Comparison of ENCODE assay signal across 9 mouse cellular contexts in the genomic region with DNA sequence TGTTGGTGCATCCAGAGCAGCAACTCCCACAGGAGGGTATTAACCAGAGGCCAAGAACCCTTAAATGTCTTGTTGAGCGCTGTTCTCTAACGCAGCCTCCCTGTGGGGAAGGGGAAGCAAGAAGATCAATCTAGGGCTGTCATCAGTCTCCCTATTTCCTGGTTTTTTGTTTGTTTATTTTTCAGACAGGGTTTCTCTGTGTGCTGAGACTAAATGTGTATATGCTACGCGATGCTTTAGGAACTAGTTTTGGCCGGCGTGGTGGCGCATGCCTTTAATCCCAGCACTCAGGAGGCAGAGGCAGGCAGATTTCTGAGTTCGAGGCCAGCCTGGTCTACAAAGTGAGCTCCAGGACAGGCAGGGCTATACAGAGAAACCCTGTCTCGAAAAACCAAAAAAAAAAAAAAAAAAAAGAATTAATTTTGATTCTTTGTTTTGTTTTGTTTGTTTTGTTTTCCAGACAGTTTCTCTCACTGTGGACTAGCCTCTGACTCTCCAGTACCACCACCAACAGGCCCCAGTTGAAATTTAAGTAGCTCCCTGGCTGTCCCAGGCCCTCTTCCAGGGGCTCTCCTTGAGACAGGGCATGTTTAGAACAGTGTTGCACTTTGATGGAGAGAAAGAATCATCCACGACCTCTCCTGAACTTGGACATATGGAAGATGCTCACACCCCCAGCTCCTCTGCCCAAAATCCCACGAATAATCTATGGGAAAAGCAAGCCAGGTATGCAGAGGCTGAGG. TPM values are rescaled to one million over a fixed set of nuclear protein-coding genes. Genes with fewer than 3 reads are reported as not detected.
DNase-seq lines count a peak whose midpoint lies in the region; ATAC-seq lines count a peak whose summit lies in the region.
"Had no signal": no experiment of that assay in that cellular context is flagged by ENCODE, and none has a peak within 500 bp of the region (broad histone marks: within the 10 kb centered on the region; RNA-seq: fewer than 3 reads in every experiment).

No protein-coding gene starts in this region.

- 71% methylated on average over 11 of the region's 11 CpGs for WGBS in heart, embryonic 14.5 days
- 84% methylated on average over 11 of the region's 11 CpGs for WGBS in hindbrain, embryonic 14.5 days
- WGBS in midbrain, embryonic 13.5 days: 79% methylated on average over 11 of the region's 11 CpGs

- H3K4me1 ChIP-seq in heart, embryonic 14.5 days (ENCODE audit: control insufficient read depth in 2 of 2, insufficient read depth in 2 of 2, low read length in 2 of 2): peaks cover 16 to 29% of the 10 kb centered on the region in 2 experiments
- peaks cover 12% of the 10 kb centered on the region; the same call in 1 of the 2 replicates for H3K4me1 ChIP-seq in brown adipose tissue, adult 24 weeks (ENCODE audit: control insufficient read depth, insufficient read depth, insufficient read length, low read length)
- peaks cover 23% of the 10 kb centered on the region for H3K4me1 ChIP-seq in hindbrain, embryonic 14.5 days (replicated peaks; ENCODE audit: control insufficient read depth, insufficient read depth, low read length)
- peaks cover 31% of the 10 kb centered on the region for H3K4me1 ChIP-seq in midbrain, embryonic 13.5 days (replicated peaks)

- peaks cover 10% of the 10 kb centered on the region; the same call in 1 of the 2 replicates for H3K36me3 ChIP-seq in heart, embryonic 14.5 days (ENCODE audit: control insufficient read depth, insufficient read depth, low read length)
- peaks cover 10% of the 10 kb centered on the region for H3K36me3 ChIP-seq in hindbrain, embryonic 14.5 days (replicated peaks; ENCODE audit: control insufficient read depth, insufficient read depth)
- peaks cover 11% of the 10 kb centered on the region for H3K36me3 ChIP-seq in midbrain, embryonic 13.5 days

- ATAC-seq in heart, embryonic 14.5 days (ENCODE audit: insufficient number of reproducible peaks, insufficient read depth, low FRiP score, low read depth): no peak
- no peak for ATAC-seq in hindbrain, embryonic 14.5 days (ENCODE audit: low FRiP score)
- no peak for ATAC-seq in midbrain, embryonic 13.5 days

- DNase-seq in heart, postnatal 4 days: no peak
- DNase-seq in hindbrain, embryonic 14.5 days (ENCODE audit: low spot score): no peak
- DNase-seq in gastrocnemius, postnatal 4 days (ENCODE audit: low spot score in 2 of 2): no peak
- DNase-seq in layer of hippocampus, postnatal 36 days: no peak
- DNase-seq in lung, adult 18-20 months: no peak

- no peak overlapping the region for H3K4me3 ChIP-seq in heart, embryonic 14.5 days (ENCODE audit: control insufficient read depth in 1 of 2, insufficient read depth in 1 of 2, low read depth in 1 of 2, low read length in 2 of 2)
- H3K4me3 ChIP-seq in brown adipose tissue, adult 24 weeks (ENCODE audit: insufficient read depth, low read depth, low read length): peak overlapping the region; percentile 87; the same call in 1 of the 2 replicates
- H3K4me3 ChIP-seq in hindbrain, embryonic 14.5 days (replicated peaks; ENCODE audit: low read length): peak overlapping the region; percentile 68
- peak overlapping the region; percentile 80 for H3K4me3 ChIP-seq in midbrain, embryonic 13.5 days (replicated peaks)

- no peaks in the 10 kb centered on the region for H3K9me3 ChIP-seq in heart, embryonic 14.5 days (ENCODE audit: control insufficient read depth, low read length)
- no peaks in the 10 kb centered on the region for H3K9me3 ChIP-seq in hindbrain, embryonic 14.5 days (ENCODE audit: control insufficient read depth, low read length)
- no peaks in the 10 kb centered on the region for H3K9me3 ChIP-seq in midbrain, embryonic 13.5 days

- no peaks in the 10 kb centered on the region for H3K27me3 ChIP-seq in heart, embryonic 14.5 days (ENCODE audit: control insufficient read depth, insufficient read depth, low read length)
- no peaks in the 10 kb centered on the region for H3K27me3 ChIP-seq in hindbrain, embryonic 14.5 days (ENCODE audit: control insufficient read depth, insufficient read depth, low read length)
- no peaks in the 10 kb centered on the region for H3K27me3 ChIP-seq in midbrain, embryonic 13.5 days

- peak overlapping the region; percentile 90 for H3K4me2 ChIP-seq in heart, embryonic 14.5 days (ENCODE audit: low read length)
- H3K4me2 ChIP-seq in hindbrain, embryonic 14.5 days (replicated peaks): peak overlapping the region; percentile 78
- H3K4me2 ChIP-seq in midbrain, embryonic 13.5 days (replicated peaks): peak overlapping the region; percentile 95

- H3K27ac ChIP-seq in heart, embryonic 14.5 days (replicated peaks in 1 of 2; ENCODE audit: control insufficient read depth in 1 of 2, insufficient read depth in 1 of 2, low read depth in 2 of 2, low read length in 2 of 2): peak overlapping the region in 1 of 2 experiments; percentile 89; a peak in 2 of 4 replicates
- H3K27ac ChIP-seq in brown adipose tissue, adult 24 weeks (replicated peaks; ENCODE audit: low read depth, low read length): no peak overlapping the region
- peak overlapping the region; percentile 94 for H3K27ac ChIP-seq in hindbrain, embryonic 14.5 days
- H3K27ac ChIP-seq in midbrain, embryonic 13.5 days: no peak overlapping the region

- H3K9ac ChIP-seq in heart, embryonic 14.5 days (ENCODE audit: low read length): peak overlapping the region; percentile 81
- no peak overlapping the region for H3K9ac ChIP-seq in hindbrain, embryonic 14.5 days
- peak overlapping the region; percentile 69; the same call in 1 of the 2 replicates for H3K9ac ChIP-seq in midbrain, embryonic 13.5 days (replicated peaks)

RNA-seq across cellular contexts. Expression of gene Mettl26, which starts 1.3 kb away (rescaled TPM):
- 36.7 and 41.7 TPM in 2 replicates for polyA plus RNA-seq in heart, embryonic 14.5 days (2014; fragmentation: Nextera tagmentation; extraction: Ambion mirVana)
- total RNA-seq in heart, postnatal 4 days (2021): 10 to 100 TPM; 10.8 to 11.7 TPM
- 47.5 and 52.1 TPM in 2 replicates for polyA plus RNA-seq in brown adipose tissue, adult 24 weeks (2012; ENCODE audit: insufficient read depth, insufficient read length, missing spikeins)
- 58.5 and 67.3 TPM in 2 replicates for polyA plus RNA-seq in hindbrain, embryonic 14.5 days (2014; fragmentation: Nextera tagmentation; extraction: Ambion mirVana)
- 69.7 and 75.4 TPM in 2 replicates for polyA plus RNA-seq in midbrain, embryonic 13.5 days (2015; fragmentation: Nextera tagmentation; extraction: Ambion mirVana)
- 10 to 100 TPM; 20.0 to 21.3 TPM for total RNA-seq in gastrocnemius, postnatal 4 days (2021)
- 10 to 100 TPM; 36.3 to 37.7 TPM for total RNA-seq in layer of hippocampus, postnatal 36 days (2021)

RNA-seq across cellular contexts. Expression of gene Mcrip2, which starts 5.0 kb away (rescaled TPM):
- 164 and 184 TPM in 2 replicates for polyA plus RNA-seq in heart, embryonic 14.5 days (2014; fragmentation: Nextera tagmentation; extraction: Ambion mirVana)
- total RNA-seq in heart, postnatal 4 days (2021): 100 to 1,000 TPM; 195 to 217 TPM
- 432 and 445 TPM in 2 replicates for polyA plus RNA-seq in brown adipose tissue, adult 24 weeks (2012; ENCODE audit: insufficient read depth, insufficient read length, missing spikeins)
- polyA plus RNA-seq in hindbrain, embryonic 14.5 days (2014; fragmentation: Nextera tagmentation; extraction: Ambion mirVana): 26.8 and 27.3 TPM in 2 replicates
- 8.0 and 10.4 TPM in 2 replicates for polyA plus RNA-seq in midbrain, embryonic 13.5 days (2015; fragmentation: Nextera tagmentation; extraction: Ambion mirVana)
- 10 to 100 TPM; 46.1 to 48.6 TPM for total RNA-seq in gastrocnemius, postnatal 4 days (2021)
- 10 to 100 TPM; 25.4 to 28.9 TPM for total RNA-seq in layer of hippocampus, postnatal 36 days (2021)
- total RNA-seq: neutrophil, adult 5-6 weeks had no signal

RNA-seq across cellular contexts. Expression of gene Wfikkn1, which starts 7.1 kb away (rescaled TPM):
- 0.27 and 0.53 TPM in 2 replicates for polyA plus RNA-seq in heart, embryonic 14.5 days (2014; fragmentation: Nextera tagmentation; extraction: Ambion mirVana)
- 1 to 10 TPM in 1 of 2 experiments, under 1 TPM in 1; 0.70 to 1.1 TPM for total RNA-seq in heart, postnatal 4 days (2021)
- not detected in 2 replicates for polyA plus RNA-seq in brown adipose tissue, adult 24 weeks (2012; ENCODE audit: insufficient read depth, insufficient read length, missing spikeins)
- polyA plus RNA-seq in hindbrain, embryonic 14.5 days (2014; fragmentation: Nextera tagmentation; extraction: Ambion mirVana): 0.63 and 0.71 TPM in 2 replicates
- 0.61 and 0.70 TPM in 2 replicates for polyA plus RNA-seq in midbrain, embryonic 13.5 days (2015; fragmentation: Nextera tagmentation; extraction: Ambion mirVana)
- 1 to 10 TPM in 1 of 2 experiments, under 1 TPM in 1; 0.88 to 1.4 TPM for total RNA-seq in gastrocnemius, postnatal 4 days (2021)
- 1 to 10 TPM; 1.8 to 2.4 TPM for total RNA-seq in layer of hippocampus, postnatal 36 days (2021)

RNA-seq across cellular contexts. Expression of gene Wdr90, which starts 12.3 kb away (rescaled TPM):
- polyA plus RNA-seq in heart, embryonic 14.5 days (2014; fragmentation: Nextera tagmentation; extraction: Ambion mirVana): 8.2 and 8.6 TPM in 2 replicates
- total RNA-seq in heart, postnatal 4 days (2021): 10 to 100 TPM; 14.4 to 15.1 TPM
- 1.6 and 2.4 TPM in 2 replicates for polyA plus RNA-seq in brown adipose tissue, adult 24 weeks (2012; ENCODE audit: insufficient read depth, insufficient read length, missing spikeins)
- polyA plus RNA-seq in hindbrain, embryonic 14.5 days (2014; fragmentation: Nextera tagmentation; extraction: Ambion mirVana): 13.1 and 14.2 TPM in 2 replicates
- polyA plus RNA-seq in midbrain, embryonic 13.5 days (2015; fragmentation: Nextera tagmentation; extraction: Ambion mirVana): 20.1 and 22.4 TPM in 2 replicates
- total RNA-seq in gastrocnemius, postnatal 4 days (2021): 10 to 100 TPM; 11.7 to 12.0 TPM
- 10 to 100 TPM; 19.2 to 26.2 TPM for total RNA-seq in layer of hippocampus, postnatal 36 days (2021)

RNA-seq across cellular contexts. Expression of gene Rhot2, which starts 28.9 kb away (rescaled TPM):
- polyA plus RNA-seq in heart, embryonic 14.5 days (2014; fragmentation: Nextera tagmentation; extraction: Ambion mirVana): 11.5 and 12.7 TPM in 2 replicates
- total RNA-seq in heart, postnatal 4 days (2021): 10 to 100 TPM; 77.1 to 78.4 TPM
- 69.0 and 72.5 TPM in 2 replicates for polyA plus RNA-seq in brown adipose tissue, adult 24 weeks (2012; ENCODE audit: insufficient read depth, insufficient read length, missing spikeins)
- polyA plus RNA-seq in hindbrain, embryonic 14.5 days (2014; fragmentation: Nextera tagmentation; extraction: Ambion mirVana): 6.5 and 9.9 TPM in 2 replicates
- 15.6 and 16.4 TPM in 2 replicates for polyA plus RNA-seq in midbrain, embryonic 13.5 days (2015; fragmentation: Nextera tagmentation; extraction: Ambion mirVana)
- total RNA-seq in gastrocnemius, postnatal 4 days (2021): 10 to 100 TPM; 34.9 to 41.5 TPM
- 100 to 1,000 TPM; 102 to 103 TPM for total RNA-seq in layer of hippocampus, postnatal 36 days (2021)

Comparison
In these comparisons a context has a peak if more than half of its experiments do, and no peak if none do; other contexts are left out.
1. H3K4me3 ChIP-seq: peak in brown adipose tissue, adult 24 weeks (single experiment), hindbrain, embryonic 14.5 days (single experiment) and midbrain, embryonic 13.5 days (single experiment); none in heart, embryonic 14.5 days (0 of 2).
2. Peak in every context shown above with its lines, with median percentiles within 50 percentile points of each other: H3K4me2 ChIP-seq.